Mouse (Mus musculus) bone marrow macrophage, adult 2 months (primary cell): ENCODE results near the gene Vnn3.

Source experiments
- CTCF ChIP-seq: IDR thresholded peaks from 2 replicates; pipeline ENCODE4 v1.5.1; 2012; ENCODE audit warnings: low read depth, mild to moderate bottlenecking, low read length, moderate library complexity
- POLR2A ChIP-seq: IDR thresholded peaks from 2 replicates; pipeline ENCODE4 v1.6.1; 2012; ENCODE audit warnings: mild to moderate bottlenecking, low read depth, low read length, borderline replicate concordance

GRCm38 (mm10) chr10:23852096-23852495 lies 834 bp downstream of the Vnn3 start:
- TF ChIP-seq CTCF (no peak), POLR2A (no peak)
